Mouse (Mus musculus) ES-E14 (cell line): Measurements from ENCODE around the gene Sertad1. TPM values are rescaled to one million over a fixed set of nuclear protein-coding genes. Genes with fewer than 3 reads are reported as not detected.

Experiments
- DNase-seq: peaks from one replicate; pipeline ENCODE4 v3.0.0-alpha.2; 2013; ENCODE audit warnings: low read depth, low spot score
- H3K27ac ChIP-seq: 2 replicates; pipeline ENCODE4 v1.5.1; 2012; ENCODE audit warnings: low read depth, mild to moderate bottlenecking, low read length, moderate library complexity, mixed read lengths; ENCODE audit not compliant: poor library complexity, insufficient read depth, severe bottlenecking
- H3K36me3 ChIP-seq: 2 replicates; pipeline ENCODE4 v1.6.1; 2012; ENCODE audit warnings: mild to moderate bottlenecking, low read length, moderate library complexity, mixed read lengths; ENCODE audit not compliant: control insufficient read depth, poor library complexity, insufficient read depth, severe bottlenecking
- H3K4me1 ChIP-seq, 2 experiments: fragments of 150-350 bp in 1 of 2; sonication (generic) in 1 of 2; 2 replicates each; pipeline ENCODE4 v1.6.1; 2012; ENCODE audit warnings: low read length in 2 of 2, mild to moderate bottlenecking in 1 of 2, mixed read lengths in 1 of 2; ENCODE audit not compliant: control insufficient read depth in 2 of 2, insufficient read depth in 2 of 2, poor library complexity in 1 of 2
- H3K4me3 ChIP-seq, 2 experiments: fragments of 150-350 bp in 1 of 2; sonication (generic) in 1 of 2; 2 replicates each; pipeline ENCODE4 v1.5.1; 2012; ENCODE audit warnings: low read length in 2 of 2, low read depth in 1 of 2, mild to moderate bottlenecking in 1 of 2, mixed read lengths in 1 of 2; ENCODE audit not compliant: insufficient read depth in 1 of 2, poor library complexity in 1 of 2, severe bottlenecking in 1 of 2
- H3K9ac ChIP-seq: 2 replicates; pipeline ENCODE4 v1.6.1; 2012; ENCODE audit warnings: low read depth, mild to moderate bottlenecking, low read length, mixed read lengths; ENCODE audit not compliant: poor library complexity, insufficient read depth, severe bottlenecking
- H3K9me3 ChIP-seq: fragments of 150-350 bp; sonication (generic); 2 replicates; pipeline ENCODE4 v1.6.1; 2012; ENCODE audit warnings: low read depth, mild to moderate bottlenecking, low read length; ENCODE audit not compliant: control insufficient read depth, insufficient read depth
- CHD2 ChIP-seq: IDR thresholded peaks from 2 replicates; pipeline ENCODE4 v1.6.1; 2014; ENCODE audit warnings: mild to moderate bottlenecking, low read depth, low read length, inconsistent platforms
- HCFC1 ChIP-seq: IDR thresholded peaks from 2 replicates; pipeline ENCODE4 v1.6.1; 2012; ENCODE audit warnings: low read length, inconsistent platforms, borderline replicate concordance; ENCODE audit not compliant: insufficient read depth
- MAFK ChIP-seq: IDR thresholded peaks from 2 replicates; pipeline ENCODE4 v1.6.1; 2014; ENCODE audit warnings: mild to moderate bottlenecking, low read depth, low read length, inconsistent platforms; ENCODE audit not compliant: insufficient read depth
- ZC3H11A ChIP-seq: IDR thresholded peaks from 2 replicates; pipeline ENCODE4 v1.6.1; 2012; ENCODE audit warnings: low read depth, mild to moderate bottlenecking, inconsistent platforms, low read length, borderline replicate concordance
- ZNF384 ChIP-seq: IDR thresholded peaks from 2 replicates; pipeline ENCODE4 v1.6.1; 2012; ENCODE audit warnings: low read depth, low read length, inconsistent platforms
- in situ Hi-C, 2 experiments: fragments of 600-800 bp; cut with MboI; formaldehyde crosslinking; loops; one replicate each; pipeline ENCODE4 v1.15.1; 2025; ENCODE audit warnings: low sequenced_read_pairs in 2 of 2, inconsistent platforms in 1 of 2; ENCODE audit not compliant: unreplicated experiment in 2 of 2
- total RNA-seq: library from RNA; depleted of rRNA; stranded (reverse); fragments of 300-350 nt; gene quantifications from 2 replicates; pipeline ENCODE4 v1.2.3, GENCODE M21; 2012

Sertad1 gene
- total RNA-seq, 1 experiment, result 25.1 TPM

DNA sequence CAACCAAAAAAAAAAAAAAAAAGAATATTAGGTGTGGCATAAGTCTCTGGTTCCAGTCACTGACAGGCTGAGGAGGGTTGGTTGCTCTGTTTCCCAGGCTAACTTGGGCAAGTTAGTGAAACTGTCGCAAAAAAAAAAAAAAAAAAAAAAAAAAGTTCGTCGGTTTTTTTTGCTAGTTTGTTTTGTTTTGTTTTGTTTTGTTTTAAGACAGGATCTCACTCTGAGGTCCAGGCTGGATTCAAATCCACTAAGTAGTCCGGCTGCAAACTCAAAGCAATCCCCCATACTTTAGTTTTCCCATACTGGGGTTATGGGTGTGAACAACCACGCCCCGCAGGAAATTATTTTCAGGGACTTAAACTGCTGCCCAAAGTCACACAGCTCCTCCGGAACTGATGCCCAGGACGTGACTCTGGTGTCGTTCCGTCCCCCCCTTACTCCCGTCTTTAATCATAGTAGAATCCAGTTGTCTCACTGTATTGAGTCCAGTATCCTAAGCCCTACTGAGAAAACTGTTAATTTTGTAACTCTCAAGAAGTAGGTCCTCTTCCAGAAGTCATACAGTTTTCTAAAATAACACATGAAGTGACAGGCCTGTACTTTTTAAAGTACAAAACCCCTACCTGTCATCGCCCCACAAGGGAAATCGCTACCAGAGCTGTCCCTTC lies 474 bp upstream of the Sertad1 start:
- peak overlapping the region; percentile 4 to 67; a peak in 2 of 4 replicates for H3K4me3 ChIP-seq
- peaks cover 8% of the 10 kb centered on the region for H3K36me3 ChIP-seq
- no peak overlapping the region for H3K27ac ChIP-seq
- in situ Hi-C loops, result no loop called here
- H3K9me3 ChIP-seq, result no peaks in the 10 kb centered on the region
- H3K9ac ChIP-seq, result no peak overlapping the region
- peaks cover 6 to 23% of the 10 kb centered on the region in 2 experiments; a peak in 3 of 4 replicates for H3K4me1 ChIP-seq
- DNase-seq, result no peak
- TF ChIP-seq ZNF384, result peak; percentile 89
- no peak for TF ChIP-seq ZC3H11A

DNA sequence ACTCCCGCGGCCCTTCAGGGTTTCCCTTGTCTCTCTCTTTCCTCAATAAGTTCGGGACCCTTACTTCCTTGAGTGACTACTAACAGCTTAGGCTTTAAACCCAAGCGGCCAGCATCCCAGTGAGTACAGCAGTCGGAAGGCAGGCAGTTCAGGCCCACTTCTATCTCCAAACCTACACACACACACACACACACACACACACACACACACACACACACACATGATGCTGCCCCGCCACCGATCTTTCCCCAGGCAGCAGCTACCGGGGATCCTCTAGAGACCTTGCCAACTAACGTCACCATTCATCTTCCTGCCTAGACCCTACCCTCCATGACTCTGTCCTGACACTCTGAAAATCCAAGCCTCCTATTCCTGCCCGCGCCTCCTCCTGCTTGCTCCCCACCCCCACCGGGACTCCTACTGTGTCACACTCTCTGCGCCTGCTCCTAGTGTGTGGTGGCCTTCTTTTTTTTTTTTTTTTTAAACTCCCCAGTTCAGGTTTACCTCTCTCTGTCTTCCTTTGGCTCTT lies 1.1 kb downstream of the Sertad1 start:
- no peak for DNase-seq
- Histone ChIP-seq H3K9me3 (no peaks in the 10 kb centered on the region), H3K4me1 (peaks cover 1 to 25% of the 10 kb centered on the region in 2 experiments; a peak in 3 of 4 replicates), H3K36me3 (peaks cover 8% of the 10 kb centered on the region), H3K27ac (peak overlapping the region; percentile 90; the same call in 1 of the 2 replicates), H3K9ac (peak overlapping the region; percentile 89), H3K4me3 (peak overlapping the region; percentile 84 to 91)
- in situ Hi-C loops, result no loop called here
- peak; percentile 65 for TF ChIP-seq ZNF384
- no peak for TF ChIP-seq MAFK

DNA sequence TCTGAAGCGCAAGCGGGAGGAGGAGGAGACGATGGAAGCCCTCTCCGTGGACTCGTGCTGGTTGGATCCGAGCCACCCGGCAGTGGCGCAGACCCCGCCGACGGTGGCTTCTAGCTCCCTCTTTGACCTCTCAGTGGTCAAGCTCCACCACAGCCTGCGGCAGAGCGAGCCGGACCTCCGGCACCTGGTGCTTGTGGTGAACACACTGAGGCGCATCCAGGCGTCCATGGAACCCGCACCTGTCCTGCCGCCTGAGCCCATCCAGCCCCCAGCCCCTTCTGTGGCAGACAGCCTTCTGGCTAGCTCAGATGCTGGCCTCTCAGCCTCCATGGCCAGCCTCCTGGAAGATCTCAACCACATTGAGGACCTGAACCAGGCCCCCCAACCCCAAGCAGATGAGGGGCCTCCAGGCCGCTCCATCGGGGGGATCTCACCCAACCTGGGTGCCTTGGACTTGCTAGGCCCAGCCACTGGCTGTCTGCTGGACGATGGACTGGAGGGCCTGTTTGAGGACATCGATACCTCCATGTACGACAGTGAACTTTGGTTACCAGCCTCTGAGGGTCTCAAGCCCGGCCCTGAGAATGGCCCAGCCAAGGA lies 2.7 kb downstream of the Sertad1 start:
- H3K36me3 ChIP-seq, result peaks cover 8% of the 10 kb centered on the region
- H3K9me3 ChIP-seq, result no peaks in the 10 kb centered on the region
- H3K27ac ChIP-seq, result no peak overlapping the region
- peak overlapping the region in 1 of 2 experiments; percentile 18; a peak in 2 of 4 replicates for H3K4me3 ChIP-seq
- peaks cover 0 to 24% of the 10 kb centered on the region in 2 experiments; a peak in 2 of 4 replicates for H3K4me1 ChIP-seq
- no peak for TF ChIP-seq ZC3H11A
- TF ChIP-seq CHD2, result no peak
- no peak for TF ChIP-seq MAFK
- TF ChIP-seq ZNF384, result no peak
- in situ Hi-C loops, result no loop called here
- DNase-seq, result no peak
- peak overlapping the region; percentile 35; the same call in 1 of the 2 replicates for H3K9ac ChIP-seq

DNA sequence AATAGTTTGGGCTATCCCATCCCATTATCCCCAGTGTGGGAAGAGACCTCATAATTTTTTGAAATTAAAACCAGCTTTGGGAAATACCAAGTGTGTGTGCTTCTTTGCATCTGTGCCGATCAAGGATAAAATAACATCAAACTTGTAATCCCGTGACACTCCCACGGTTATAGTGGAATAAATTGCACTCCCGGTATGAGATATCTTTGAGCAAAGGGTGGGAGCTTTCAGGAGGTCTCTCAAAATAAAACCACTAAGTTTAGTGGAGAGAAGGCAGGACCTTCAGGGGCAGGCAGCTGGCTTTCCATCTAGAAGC lies 3.5 kb downstream of the Sertad1 start:
- peaks cover 0 to 24% of the 10 kb centered on the region in 2 experiments; a peak in 2 of 4 replicates for H3K4me1 ChIP-seq
- DNase-seq, result no peak
- in situ Hi-C loops, result no loop called here
- H3K4me3 ChIP-seq, result peak overlapping the region; percentile 57 to 60
- H3K27ac ChIP-seq, result peak overlapping the region; percentile 89
- H3K9ac ChIP-seq, result peak overlapping the region; percentile 62
- TF ChIP-seq MAFK (no peak), CHD2 (no peak), ZNF384 (no peak), HCFC1 (no peak), ZC3H11A (no peak)
- peaks cover 8% of the 10 kb centered on the region for H3K36me3 ChIP-seq
- no peaks in the 10 kb centered on the region for H3K9me3 ChIP-seq
